Mouse (Mus musculus): ENCODE data around the gene Iars2. TPM values are rescaled to one million over a fixed set of nuclear protein-coding genes. Genes with fewer than 3 reads are reported as not detected.

The Iars2 gene
- polyA plus RNA-seq, 1 experiment from 2014 or later = 32.8 TPM

DNA sequence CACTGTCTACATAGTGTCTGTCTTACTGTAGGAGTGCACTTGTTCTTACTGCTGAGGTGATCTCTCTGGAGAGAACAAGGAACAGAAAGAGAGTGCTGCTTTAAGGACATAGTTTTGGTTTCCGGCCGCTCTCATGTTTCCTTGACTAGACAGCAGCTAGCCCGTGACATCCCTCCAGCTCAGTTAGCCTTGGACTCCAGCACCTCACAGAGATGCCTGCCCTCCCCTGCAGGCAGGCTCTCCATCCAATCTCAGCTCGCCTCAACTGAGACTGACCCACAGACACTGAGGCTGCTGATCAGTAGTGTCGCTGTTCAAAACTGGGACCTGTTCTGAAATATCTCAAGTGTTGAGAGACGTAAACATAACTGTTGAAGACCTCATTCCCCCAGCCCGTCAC is 53.2 kb downstream of the Iars2 start:
- Histone ChIP-seq H3K4me3 (no peak overlapping the region), H3K9me3 (peaks cover 4% of the 10 kb centered on the region; the same call in 1 of the 2 replicates), H3K9ac (no peak overlapping the region), H3K4me2 (no peak overlapping the region), H3K27ac (replicated peaks) (no peak overlapping the region), H3K27me3 (replicated peaks) (no peaks in the 10 kb centered on the region), H3K36me3 (peaks cover 95% of the 10 kb centered on the region), H3K4me1 (peaks cover 19% of the 10 kb centered on the region)
- WGBS = 72% methylated on average over 7 of the region's 7 CpGs
- no peak for ATAC-seq (ENCODE audit: extremely low read depth, insufficient number of reproducible peaks, low FRiP score, low TSS enrichment)

DNA sequence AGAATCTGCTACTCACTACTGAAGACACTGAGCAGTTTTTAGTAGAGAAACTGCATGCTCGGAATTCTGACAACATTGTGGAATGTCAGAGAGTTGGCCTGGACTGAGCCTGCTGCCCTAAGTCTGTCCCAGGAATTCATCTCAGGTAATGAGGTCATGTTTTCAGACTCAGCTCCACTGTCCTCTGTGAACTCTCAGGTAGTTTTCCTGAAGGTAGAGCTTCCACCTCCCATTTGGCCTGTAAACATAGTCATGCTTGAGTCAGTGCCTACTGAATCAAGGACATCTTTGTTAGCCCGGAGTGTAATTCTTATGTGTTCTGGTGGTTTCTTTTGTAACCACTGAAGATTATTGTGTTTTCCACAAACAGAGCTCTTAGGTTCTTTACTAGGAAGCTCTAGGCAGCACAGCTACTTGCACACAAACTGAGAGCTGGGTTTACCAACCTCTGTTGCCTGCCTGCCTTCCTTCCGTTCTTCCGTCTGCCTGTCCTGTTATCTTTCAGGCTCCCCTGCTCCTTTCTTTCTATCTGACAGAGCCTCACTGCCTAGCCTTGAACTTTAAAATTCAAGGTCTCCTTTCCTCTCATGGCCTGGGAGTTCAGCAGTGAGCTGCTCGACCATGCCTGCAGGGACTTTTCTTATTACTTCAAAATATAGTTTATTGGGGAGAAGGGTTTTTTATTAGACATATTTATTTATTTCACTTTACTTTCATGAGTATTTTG is 54.2 kb downstream of the Iars2 start:
- H3K4me1 ChIP-seq = peaks cover 19% of the 10 kb centered on the region
- ATAC-seq (ENCODE audit: extremely low read depth, insufficient number of reproducible peaks, low FRiP score, low TSS enrichment) = no peak
- peak overlapping the region; percentile 8; the same call in 1 of the 2 replicates for H3K27ac ChIP-seq (replicated peaks)
- 59% methylated on average over 5 of the region's 5 CpGs for WGBS
- no peak overlapping the region for H3K4me2 ChIP-seq
- H3K9ac ChIP-seq = 0 out of 2 replicates have a peak overlapping the region, but pooled peaks have one; percentile 14
- H3K9me3 ChIP-seq = peaks cover 4% of the 10 kb centered on the region; the same call in 1 of the 2 replicates
- H3K27me3 ChIP-seq (replicated peaks) = no peaks in the 10 kb centered on the region
- no peak overlapping the region for H3K4me3 ChIP-seq
- peaks cover 95% of the 10 kb centered on the region for H3K36me3 ChIP-seq

DNA sequence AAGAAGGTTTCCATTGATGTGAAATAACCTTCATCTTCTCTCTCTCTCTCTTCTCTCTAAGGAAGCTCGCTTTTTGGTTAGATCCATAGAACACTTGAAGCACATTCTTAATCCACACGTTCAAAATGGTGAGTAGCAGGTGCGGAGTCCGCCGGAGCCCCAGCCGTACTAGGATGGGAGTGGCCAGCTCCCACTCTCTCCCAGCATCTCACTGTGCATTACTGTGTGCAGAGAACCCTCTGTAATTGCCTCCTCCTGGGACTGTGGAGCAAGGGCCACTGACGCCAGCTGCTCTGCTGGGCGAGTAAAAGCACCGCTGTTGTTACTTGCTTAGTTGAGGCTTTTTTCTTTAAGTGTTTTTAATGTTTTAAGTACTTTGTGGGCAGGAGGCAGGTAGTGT is 57.8 kb downstream of the Iars2 start:
- 91% methylated on average over 9 of the region's 9 CpGs for WGBS
- no peak for ATAC-seq (ENCODE audit: extremely low read depth, insufficient number of reproducible peaks, low FRiP score, low TSS enrichment)
- H3K36me3 ChIP-seq = peaks cover 89% of the 10 kb centered on the region

DNA sequence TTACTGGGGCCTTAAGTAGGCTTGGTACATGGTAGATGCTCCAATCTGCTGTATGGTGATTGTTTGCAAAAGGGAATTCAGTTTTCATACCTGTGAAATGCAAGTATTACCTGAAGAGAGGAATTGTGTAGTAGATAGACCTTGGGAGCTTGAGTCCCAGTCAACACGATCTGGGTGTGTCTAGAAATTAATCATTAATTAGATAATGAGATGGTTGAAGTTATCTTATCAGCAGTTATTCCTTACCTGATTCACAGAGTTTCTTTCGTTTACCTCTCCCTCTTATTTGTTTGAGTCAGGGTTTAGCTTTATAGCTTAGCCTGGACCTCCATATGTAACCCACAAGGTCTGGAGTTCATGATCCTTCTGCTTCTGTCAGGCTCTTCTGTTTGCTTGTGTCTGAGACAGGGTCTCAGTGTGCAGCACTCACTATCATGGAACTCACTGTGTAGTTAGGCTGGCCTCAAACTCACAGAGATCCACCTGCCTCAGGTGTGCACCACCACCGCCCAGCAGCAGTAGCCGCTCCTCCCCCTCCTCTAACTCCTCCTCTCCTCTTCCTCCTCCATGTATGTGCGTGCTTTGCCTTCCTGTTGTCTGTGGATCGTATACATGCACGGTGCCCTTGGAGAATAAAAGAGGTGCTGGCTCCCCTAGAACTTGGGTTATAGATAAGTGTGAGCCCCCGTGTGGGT is 58.6 kb downstream of the Iars2 start:
- H3K4me3 ChIP-seq = no peak overlapping the region
- H3K9me3 ChIP-seq = peaks cover 4% of the 10 kb centered on the region; the same call in 1 of the 2 replicates
- no peaks in the 10 kb centered on the region for H3K27me3 ChIP-seq (replicated peaks)
- H3K9ac ChIP-seq = no peak overlapping the region
- H3K36me3 ChIP-seq = peaks cover 89% of the 10 kb centered on the region
- no peak overlapping the region for H3K4me2 ChIP-seq
- peaks cover 10% of the 10 kb centered on the region for H3K4me1 ChIP-seq
- 84% methylated on average over 8 of the region's 8 CpGs for WGBS
- H3K27ac ChIP-seq (replicated peaks) = no peak overlapping the region
- ATAC-seq (ENCODE audit: extremely low read depth, insufficient number of reproducible peaks, low FRiP score, low TSS enrichment) = no peak

More for the DNA sequence above, 57.8 kb downstream of the Iars2 start:
- peaks cover 4% of the 10 kb centered on the region; the same call in 1 of the 2 replicates for H3K9me3 ChIP-seq
- no peak overlapping the region for H3K9ac ChIP-seq
- no peak overlapping the region for H3K4me3 ChIP-seq
- H3K27me3 ChIP-seq (replicated peaks) = no peaks in the 10 kb centered on the region
- H3K27ac ChIP-seq (replicated peaks) = no peak overlapping the region
- H3K4me2 ChIP-seq = no peak overlapping the region
- peaks cover 14% of the 10 kb centered on the region for H3K4me1 ChIP-seq

DNA sequence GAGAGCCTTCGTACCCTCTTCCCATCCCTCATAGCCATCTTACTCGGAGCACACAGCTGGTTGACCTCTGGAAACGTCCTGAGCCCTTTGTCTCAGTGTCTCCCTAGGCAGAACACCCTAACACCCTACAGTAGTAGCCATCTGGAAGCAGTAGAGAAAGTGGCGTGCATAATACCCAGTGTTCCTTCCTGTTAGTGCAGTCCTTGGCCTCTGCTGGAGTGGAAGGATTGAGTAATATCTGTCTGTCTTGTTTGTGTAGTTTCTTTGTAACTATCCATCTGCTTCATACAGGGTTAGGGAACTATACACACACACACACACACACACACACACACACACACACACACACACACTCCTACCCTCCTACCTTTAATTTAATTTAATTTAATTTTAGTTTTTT is 60.5 kb downstream of the Iars2 start:
- H3K4me3 ChIP-seq = no peak overlapping the region
- H3K4me2 ChIP-seq = no peak overlapping the region
- H3K4me1 ChIP-seq = no peaks in the 10 kb centered on the region
- no peaks in the 10 kb centered on the region for H3K27me3 ChIP-seq (replicated peaks)
- 90% methylated on average over 4 of the region's 4 CpGs for WGBS
- H3K27ac ChIP-seq (replicated peaks) = no peak overlapping the region
- peaks cover 4% of the 10 kb centered on the region; the same call in 1 of the 2 replicates for H3K9me3 ChIP-seq
- ATAC-seq (ENCODE audit: extremely low read depth, insufficient number of reproducible peaks, low FRiP score, low TSS enrichment) = no peak
- H3K36me3 ChIP-seq = peaks cover 91% of the 10 kb centered on the region
- no peak overlapping the region for H3K9ac ChIP-seq

DNA sequence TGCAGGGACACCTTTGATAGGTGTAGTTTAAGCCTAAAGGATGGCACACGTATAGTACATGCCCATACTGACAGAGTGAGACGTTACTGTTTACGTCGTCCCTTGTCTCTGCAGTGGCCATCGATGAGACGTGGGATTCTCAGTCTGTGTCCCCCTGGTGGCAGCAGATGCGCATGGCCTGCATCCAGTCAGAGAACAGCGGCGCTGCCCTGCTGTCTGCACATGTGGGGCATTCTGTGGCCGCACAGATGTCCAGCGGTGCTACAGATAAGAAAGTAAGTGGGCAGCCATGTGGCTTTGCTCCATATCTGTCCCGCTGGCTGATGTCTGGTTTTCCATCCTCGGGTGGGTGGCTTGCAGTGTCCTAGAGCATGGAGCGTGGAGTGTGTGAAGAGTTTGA is 66.6 kb downstream of the Iars2 start:
- Histone ChIP-seq H3K27me3 (replicated peaks) (no peaks in the 10 kb centered on the region), H3K27ac (replicated peaks) (no peak overlapping the region), H3K4me3 (no peak overlapping the region), H3K4me2 (0 out of 2 replicates have a peak overlapping the region, but pooled peaks have one; percentile 4), H3K4me1 (peaks cover 13% of the 10 kb centered on the region), H3K36me3 (peaks cover 85% of the 10 kb centered on the region), H3K9ac (no peak overlapping the region), H3K9me3 (no peaks in the 10 kb centered on the region)
- peak; percentile 25; the same call in 1 of the 2 replicates for ATAC-seq (ENCODE audit: extremely low read depth, insufficient number of reproducible peaks, low FRiP score, low TSS enrichment)
- 18% methylated on average over 14 of the region's 14 CpGs for WGBS

DNA sequence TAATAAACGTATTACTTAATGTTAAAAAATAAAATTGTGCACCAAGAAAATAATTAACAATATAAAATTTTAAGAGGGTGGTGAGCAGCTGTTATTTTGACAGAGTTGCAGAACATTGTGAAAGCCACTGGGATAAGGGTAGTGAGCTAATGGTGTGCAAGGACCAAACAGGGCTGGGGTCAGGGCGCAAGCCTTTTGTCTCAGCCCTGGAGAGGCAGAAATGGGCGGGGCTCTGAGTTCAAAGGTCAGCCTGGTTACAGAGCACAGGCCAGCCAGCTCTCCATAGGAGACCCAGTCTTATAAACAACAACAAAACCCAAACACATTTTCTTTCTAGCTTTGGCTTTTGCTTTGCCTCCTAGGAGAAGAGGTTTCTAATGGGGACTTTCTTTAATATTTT is 72.4 kb downstream of the Iars2 start:
- H3K9ac ChIP-seq = no peak overlapping the region
- peaks cover 35% of the 10 kb centered on the region for H3K4me1 ChIP-seq
- H3K4me2 ChIP-seq = no peak overlapping the region
- no peak overlapping the region for H3K4me3 ChIP-seq
- 62% methylated on average over 3 of the region's 3 CpGs for WGBS
- no peaks in the 10 kb centered on the region for H3K27me3 ChIP-seq (replicated peaks)
- H3K27ac ChIP-seq (replicated peaks) = no peak overlapping the region
- H3K9me3 ChIP-seq = no peaks in the 10 kb centered on the region
- H3K36me3 ChIP-seq = peaks cover 59% of the 10 kb centered on the region
- no peak for ATAC-seq (ENCODE audit: extremely low read depth, insufficient number of reproducible peaks, low FRiP score, low TSS enrichment)

DNA sequence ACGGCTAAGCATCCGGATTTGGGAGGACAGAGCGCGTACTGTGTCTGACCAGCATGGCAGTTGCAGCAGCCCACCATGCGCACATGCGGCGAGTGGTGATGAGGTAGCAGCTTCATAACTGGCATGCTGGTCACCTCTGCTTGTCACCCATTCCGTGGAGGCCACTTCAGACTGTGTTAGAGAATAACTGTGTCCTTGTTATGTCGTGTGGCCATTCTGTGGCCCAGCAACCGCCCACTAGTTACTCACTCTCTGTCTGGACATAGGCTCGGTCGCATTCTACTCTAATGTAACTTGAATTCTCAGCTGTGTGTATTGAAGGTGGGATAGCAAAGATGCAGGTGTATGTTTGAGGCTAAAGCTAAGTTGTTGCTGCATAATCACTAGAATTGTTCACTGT is 73.9 kb downstream of the Iars2 start:
- H3K4me3 ChIP-seq = no peak overlapping the region
- no peak for ATAC-seq (ENCODE audit: extremely low read depth, insufficient number of reproducible peaks, low FRiP score, low TSS enrichment)
- WGBS = 82% methylated on average over 12 of the region's 12 CpGs
- no peak overlapping the region for H3K27ac ChIP-seq (replicated peaks)
- no peaks in the 10 kb centered on the region for H3K9me3 ChIP-seq
- H3K9ac ChIP-seq = no peak overlapping the region
- H3K4me2 ChIP-seq = no peak overlapping the region
- H3K4me1 ChIP-seq = peaks cover 42% of the 10 kb centered on the region
- peaks cover 59% of the 10 kb centered on the region for H3K36me3 ChIP-seq
- H3K27me3 ChIP-seq (replicated peaks) = no peaks in the 10 kb centered on the region

DNA sequence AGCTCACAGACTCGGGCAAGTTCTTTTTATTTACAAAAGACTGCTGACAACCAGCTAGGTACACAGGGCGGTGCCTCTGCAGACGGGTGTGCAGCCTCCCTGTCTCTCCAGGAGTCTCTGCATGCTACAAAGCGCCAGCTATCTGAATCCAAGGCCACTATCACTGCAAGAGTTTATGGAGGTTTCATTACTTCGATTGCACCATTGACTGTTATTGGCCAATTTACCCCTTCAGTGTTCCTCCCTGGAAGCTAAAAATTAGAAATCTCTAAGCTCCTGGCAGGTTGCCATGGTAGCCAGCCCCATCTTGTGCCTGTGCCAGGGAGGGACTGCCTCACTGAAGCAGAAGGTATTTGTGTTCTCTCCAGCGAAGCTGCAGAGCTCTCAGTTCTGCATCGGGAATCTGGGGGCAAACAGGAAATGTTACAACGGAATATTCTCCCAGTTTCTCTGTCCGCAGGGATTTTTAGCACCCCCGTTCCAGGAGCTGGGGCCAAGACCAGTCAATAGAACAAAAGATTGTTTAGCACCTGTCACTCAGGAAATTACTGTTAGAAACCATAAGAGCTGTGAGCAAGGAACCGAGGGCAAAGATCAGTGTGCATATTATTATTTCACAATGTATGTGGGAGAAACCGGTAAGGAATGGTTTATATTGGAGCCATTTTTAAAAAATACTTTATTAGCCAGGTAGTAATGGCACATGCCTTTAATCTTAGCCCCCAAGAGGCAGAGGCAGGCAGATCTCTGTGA is 75.9 kb downstream of the Iars2 start:
- H3K36me3 ChIP-seq = peaks cover 66% of the 10 kb centered on the region
- H3K9me3 ChIP-seq = no peaks in the 10 kb centered on the region
- H3K4me1 ChIP-seq = peaks cover 42% of the 10 kb centered on the region
- peak overlapping the region; percentile 3; the same call in 1 of the 2 replicates for H3K27ac ChIP-seq (replicated peaks)
- no peaks in the 10 kb centered on the region for H3K27me3 ChIP-seq (replicated peaks)
- ATAC-seq (ENCODE audit: extremely low read depth, insufficient number of reproducible peaks, low FRiP score, low TSS enrichment) = no peak
- 54% methylated on average over 12 of the region's 12 CpGs for WGBS
- no peak overlapping the region for H3K4me3 ChIP-seq
- H3K9ac ChIP-seq = no peak overlapping the region
- H3K4me2 ChIP-seq = no peak overlapping the region

DNA sequence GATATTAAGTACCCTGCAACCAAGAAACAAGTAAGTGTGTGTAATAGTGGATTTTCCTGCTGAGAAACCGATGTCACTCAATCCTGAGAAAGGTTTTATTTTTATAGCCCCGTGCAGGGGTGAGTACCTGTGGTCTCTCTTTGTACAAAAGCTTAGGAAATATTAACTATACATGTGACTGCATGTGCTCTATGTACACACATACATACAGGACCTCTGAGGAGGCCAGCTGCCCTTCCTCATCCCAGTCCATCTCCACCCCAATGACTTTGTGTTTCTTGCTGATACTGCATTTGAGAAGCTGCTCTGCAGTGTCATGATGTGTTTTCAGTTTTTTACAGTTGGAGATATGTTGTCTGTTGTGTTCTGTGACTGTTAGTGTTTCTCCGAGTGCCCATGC is 76.8 kb downstream of the Iars2 start:
- no peak overlapping the region for H3K4me2 ChIP-seq
- H3K4me3 ChIP-seq = no peak overlapping the region
- H3K27me3 ChIP-seq (replicated peaks) = no peaks in the 10 kb centered on the region
- peaks cover 42% of the 10 kb centered on the region for H3K4me1 ChIP-seq
- no peak overlapping the region for H3K9ac ChIP-seq
- 79% methylated on average over 3 of the region's 3 CpGs for WGBS
- H3K36me3 ChIP-seq = peaks cover 74% of the 10 kb centered on the region
- ATAC-seq (ENCODE audit: extremely low read depth, insufficient number of reproducible peaks, low FRiP score, low TSS enrichment) = no peak
- no peak overlapping the region for H3K27ac ChIP-seq (replicated peaks)
- H3K9me3 ChIP-seq = no peaks in the 10 kb centered on the region

DNA sequence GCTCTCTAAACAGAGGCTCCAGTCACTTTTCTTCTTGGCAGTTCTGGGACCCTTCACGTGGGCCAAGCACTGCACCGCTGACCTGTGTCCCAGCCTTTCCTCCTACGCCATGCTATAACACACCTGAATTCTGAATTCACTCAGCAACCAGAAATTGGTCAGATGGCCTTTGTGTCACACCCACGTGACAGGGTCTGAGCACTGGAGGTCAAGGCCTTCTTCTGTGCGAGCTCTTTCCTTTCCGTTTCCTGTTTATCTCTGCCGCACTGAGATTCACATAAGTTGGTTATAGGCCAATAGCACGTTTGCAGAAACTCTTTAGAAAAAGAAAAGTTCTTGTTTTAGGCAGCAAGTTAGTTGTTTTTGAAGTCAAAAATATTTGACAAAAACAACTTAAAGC is 80.5 kb downstream of the Iars2 start:
- H3K9me3 ChIP-seq = no peaks in the 10 kb centered on the region
- peaks cover 82% of the 10 kb centered on the region for H3K36me3 ChIP-seq
- ATAC-seq (ENCODE audit: extremely low read depth, insufficient number of reproducible peaks, low FRiP score, low TSS enrichment) = no peak; the same call in 1 of the 2 replicates
- no peaks in the 10 kb centered on the region for H3K27me3 ChIP-seq (replicated peaks)
- 73% methylated on average over 8 of the region's 8 CpGs for WGBS
- H3K27ac ChIP-seq (replicated peaks) = no peak overlapping the region
- H3K9ac ChIP-seq = no peak overlapping the region
- H3K4me3 ChIP-seq = no peak overlapping the region
- no peak overlapping the region for H3K4me2 ChIP-seq
- peaks cover 28% of the 10 kb centered on the region for H3K4me1 ChIP-seq

Data from heart, embryonic 13.5 days (tissue).